Mouse (Mus musculus) hindbrain, embryonic 11.5 days (tissue): ENCODE results near the gene Atp5b. TPM values are rescaled to one million over a fixed set of nuclear protein-coding genes. Genes with fewer than 3 reads are reported as not detected.
"Not testable (repeated sequence)": the region's sequence is repeated elsewhere in the genome, so short reads cannot be mapped to it uniquely, and the experiment has no call there.

Experiments used
- ATAC-seq: fragments of 200-750 bp; cut with Nextera tagmentation; 2 replicates; pipeline ENCODE4 v1.8.0; 2017; ENCODE audit warnings: mild to moderate bottlenecking, moderate TSS enrichment, moderate library complexity; ENCODE audit not compliant: low FRiP score
- DNase-seq: peaks from one replicate; pipeline ENCODE4 v3.0.0-alpha.2; 2015; ENCODE audit warnings: low spot score
- H3K27ac ChIP-seq: fragments of 300-500 bp; sonication (generic); 2 replicates; pipeline ENCODE4 v1.5.1; 2014; ENCODE audit warnings: mild to moderate bottlenecking, low read depth, low read length
- H3K27me3 ChIP-seq: fragments of 300-500 bp; sonication (generic); 2 replicates; pipeline ENCODE4 v1.6.1; 2014; ENCODE audit warnings: mild to moderate bottlenecking, low read length, moderate library complexity, mixed read lengths; ENCODE audit not compliant: control insufficient read depth, insufficient read depth
- H3K36me3 ChIP-seq: fragments of 300-500 bp; sonication (generic); 2 replicates; pipeline ENCODE4 v1.6.1; 2014; ENCODE audit warnings: mild to moderate bottlenecking, low read length, moderate library complexity, mixed read lengths; ENCODE audit not compliant: control insufficient read depth, insufficient read depth
- H3K4me1 ChIP-seq: fragments of 300-500 bp; sonication (generic); replicated peaks from 2 replicates; pipeline ENCODE4 v1.6.1; 2014; ENCODE audit warnings: low read length, mixed read lengths; ENCODE audit not compliant: control insufficient read depth, insufficient read depth
- H3K4me2 ChIP-seq: fragments of 300-500 bp; sonication (generic); replicated peaks from 2 replicates; pipeline ENCODE4 v1.6.1; 2014; ENCODE audit warnings: mild to moderate bottlenecking, low read depth, low read length
- H3K4me3 ChIP-seq: fragments of 300-500 bp; sonication (generic); 2 replicates; pipeline ENCODE4 v1.5.1; 2014; ENCODE audit warnings: low read depth, low read length
- H3K9ac ChIP-seq: fragments of 300-500 bp; sonication (generic); 2 replicates; pipeline ENCODE4 v1.6.1; 2014; ENCODE audit warnings: low read depth, low read length
- H3K9me3 ChIP-seq: fragments of 300-500 bp; sonication (generic); 2 replicates; pipeline ENCODE4 v1.6.1; 2016; ENCODE audit warnings: low read length; ENCODE audit not compliant: control insufficient read depth
- WGBS: fragments of 180-500 bp; shearing (Covaris S2); extraction: QIAGEN DNeasy Blood & Tissue Kit; methylation state at CpG from one replicate; pipeline ENCODE4 v1.1.7; 2014; 5-methylcytosine and 5-hydroxymethylcytosine counted together
- polyA plus RNA-seq: library from polyadenylated mRNA; unstranded; fragments of >200 nt; fragmentation: Nextera tagmentation; extraction: Ambion mirVana; gene quantifications from 2 replicates; pipeline ENCODE4 v1.2.1, GENCODE M21; 2014

Gene Atp5b
- polyA plus RNA-seq, 1 experiment from 2014 or later: 2,416 TPM

DNA sequence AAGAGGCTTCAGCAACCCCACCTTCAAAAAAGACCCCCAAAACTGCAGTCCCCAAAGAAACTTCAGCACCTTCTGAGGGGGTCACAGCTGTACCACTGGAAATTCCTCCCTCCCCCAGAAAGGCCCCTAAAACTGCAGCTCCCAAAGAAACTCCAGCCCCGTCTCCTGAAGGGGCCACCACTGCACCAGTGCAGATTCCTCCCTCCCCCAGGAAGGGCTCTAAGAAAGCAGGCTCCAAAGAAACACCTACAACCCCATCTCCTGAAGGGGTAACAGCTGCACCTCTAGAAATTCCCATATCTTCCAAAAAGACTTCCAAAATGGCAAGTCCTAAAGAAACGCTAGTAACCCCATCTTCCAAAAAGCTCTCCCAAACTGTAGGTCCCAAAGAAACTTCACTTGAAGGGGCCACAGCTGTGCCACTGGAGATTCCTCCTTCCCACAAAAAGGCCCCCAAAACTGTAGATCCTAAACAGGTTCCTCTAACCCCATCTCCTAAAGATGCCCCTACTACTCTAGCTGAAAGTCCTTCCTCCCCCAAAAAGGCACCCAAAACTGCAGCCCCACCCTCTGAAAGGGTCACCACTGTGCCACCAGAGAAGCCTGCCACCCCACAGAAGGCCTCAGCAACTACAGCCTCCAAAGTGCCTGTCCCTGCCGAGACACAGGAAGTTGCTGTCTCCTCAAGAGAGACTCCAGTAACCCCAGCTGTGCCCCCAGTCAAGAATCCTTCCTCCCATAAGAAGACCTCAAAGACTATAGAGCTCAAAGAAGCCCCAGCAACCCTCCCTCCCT lies 39.8 kb upstream of the Atp5b start:
- H3K4me2 ChIP-seq: no peak overlapping the region
- no peak overlapping the region for H3K4me3 ChIP-seq
- DNase-seq: no peak
- H3K36me3 ChIP-seq: 0 out of 2 replicates have a peak, but pooled peaks cover 8% of the 10 kb centered on the region
- no peak overlapping the region for H3K9ac ChIP-seq
- no peak overlapping the region for H3K27ac ChIP-seq
- ATAC-seq: no peak
- no peaks in the 10 kb centered on the region for H3K9me3 ChIP-seq
- WGBS: 81% methylated on average over 3 of the region's 3 CpGs
- no peaks in the 10 kb centered on the region for H3K27me3 ChIP-seq
- H3K4me1 ChIP-seq: no peaks in the 10 kb centered on the region; the same call in 1 of the 2 replicates

DNA sequence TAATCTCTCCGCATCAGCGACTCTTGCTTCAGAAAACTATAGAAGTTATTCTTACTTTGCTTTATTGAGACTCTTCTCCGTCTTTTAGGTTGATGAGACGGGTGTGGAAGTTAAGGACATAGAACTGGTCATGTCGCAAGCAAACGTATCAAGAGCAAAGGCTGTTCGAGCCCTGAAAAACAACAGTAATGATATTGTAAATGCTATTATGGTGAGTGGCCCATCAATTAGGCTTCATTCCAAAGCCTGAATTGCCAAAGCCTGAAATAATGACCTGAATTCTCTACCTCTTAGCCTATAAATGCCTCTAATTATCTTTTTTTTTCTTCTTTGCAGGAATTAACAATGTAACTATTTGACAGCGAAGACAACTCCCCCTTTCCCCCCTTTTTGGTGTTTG lies 34.9 kb upstream of the Atp5b start:
- no peak overlapping the region for H3K4me3 ChIP-seq
- no peak overlapping the region for H3K9ac ChIP-seq
- peaks cover 14% of the 10 kb centered on the region for H3K36me3 ChIP-seq
- no peaks in the 10 kb centered on the region for H3K9me3 ChIP-seq
- H3K4me1 ChIP-seq: no peaks in the 10 kb centered on the region
- no peak overlapping the region for H3K27ac ChIP-seq
- DNase-seq: no peak
- 96% methylated on average over 8 of the region's 8 CpGs for WGBS
- ATAC-seq: no peak
- H3K4me2 ChIP-seq: no peak overlapping the region
- H3K27me3 ChIP-seq: no peaks in the 10 kb centered on the region

GRCm38 (mm10) chr10:128049741-128050140 lies 33.3 kb upstream of the Atp5b start:
- Histone ChIP-seq H3K27ac (no peak overlapping the region), H3K9me3 (no peaks in the 10 kb centered on the region), H3K4me2 (no peak overlapping the region), H3K4me1 (no peaks in the 10 kb centered on the region), H3K36me3 (peaks cover 14% of the 10 kb centered on the region), H3K27me3 (no peaks in the 10 kb centered on the region), H3K4me3 (no peak overlapping the region), H3K9ac (no peak overlapping the region)
- ATAC-seq: no peak
- WGBS: 96% methylated on average over 2 of the region's 2 CpGs
- DNase-seq: no peak

GRCm38 (mm10) chr10:128050355-128050754 lies 32.7 kb upstream of the Atp5b start:
- Histone ChIP-seq H3K27me3 (no peaks in the 10 kb centered on the region), H3K27ac (no peak overlapping the region), H3K4me1 (no peaks in the 10 kb centered on the region), H3K9ac (no peak overlapping the region), H3K9me3 (no peaks in the 10 kb centered on the region), H3K36me3 (peaks cover 14% of the 10 kb centered on the region), H3K4me3 (no peak overlapping the region), H3K4me2 (no peak overlapping the region)
- 85% methylated on average over 2 of the region's 2 CpGs for WGBS
- DNase-seq: no peak
- no peak for ATAC-seq

DNA sequence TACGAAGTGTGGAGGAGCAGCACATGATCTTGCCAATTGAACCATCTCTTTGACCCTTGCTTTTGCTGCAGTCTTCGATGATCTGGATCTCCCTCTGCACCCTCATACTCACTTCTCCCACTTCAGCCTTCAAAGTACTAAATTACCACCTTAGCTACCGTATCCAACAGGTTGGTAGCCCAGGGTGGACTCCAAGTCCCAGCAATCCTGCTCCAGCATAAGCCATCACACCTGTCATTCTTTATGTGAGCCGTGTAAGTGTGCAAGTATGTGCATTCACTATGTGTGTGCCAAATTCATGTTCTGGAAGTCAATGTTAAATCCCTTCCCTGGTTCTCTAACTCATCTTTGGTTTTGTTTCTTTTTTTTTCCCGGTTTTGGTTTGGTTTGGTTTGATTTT lies 31.5 kb upstream of the Atp5b start:
- Histone ChIP-seq H3K9ac (no peak overlapping the region), H3K4me3 (no peak overlapping the region), H3K4me2 (no peak overlapping the region), H3K36me3 (peaks cover 14% of the 10 kb centered on the region), H3K4me1 (no peaks in the 10 kb centered on the region), H3K9me3 (no peaks in the 10 kb centered on the region), H3K27me3 (no peaks in the 10 kb centered on the region), H3K27ac (no peak overlapping the region)
- WGBS: 95% methylated on average over 5 of the region's 5 CpGs
- ATAC-seq (no peak), DNase-seq (no peak)

- 100% methylated on average over 1 of the region's 2 CpGs for WGBS
- not testable (repeated sequence) for H3K4me3 ChIP-seq, H3K4me2 ChIP-seq, H3K9ac ChIP-seq, ATAC-seq, H3K9me3 ChIP-seq, H3K4me1 ChIP-seq, H3K27me3 ChIP-seq, DNase-seq, H3K27ac ChIP-seq
- H3K36me3 ChIP-seq: peaks cover 14% of the 10 kb centered on the region
These were observed 30.9 kb upstream of the Atp5b start for GRCm38 (mm10) chr10:128052136-128052535.

DNA sequence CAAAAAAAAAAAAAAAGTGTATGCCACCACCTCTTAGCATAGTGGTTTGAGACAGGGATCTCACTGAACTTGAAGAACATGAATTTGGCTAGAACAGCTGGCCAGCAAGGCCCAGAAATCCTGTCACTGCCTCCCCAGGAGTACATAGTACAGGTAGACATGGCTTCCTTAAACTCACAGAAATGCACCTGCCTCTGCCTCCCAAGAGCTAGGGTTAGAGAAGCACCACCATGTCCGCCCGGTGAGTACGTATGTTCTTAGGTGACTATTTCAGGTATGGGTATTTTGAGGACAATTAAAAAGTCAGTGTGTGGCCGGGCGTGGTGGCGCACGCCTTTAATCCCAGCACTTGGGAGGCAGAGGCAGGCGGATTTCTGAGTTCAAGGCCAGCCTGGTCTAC lies 30.1 kb upstream of the Atp5b start:
- peaks cover 14% of the 10 kb centered on the region for H3K36me3 ChIP-seq
- H3K4me3 ChIP-seq: no peak overlapping the region
- H3K4me1 ChIP-seq: no peaks in the 10 kb centered on the region
- H3K4me2 ChIP-seq: no peak overlapping the region
- H3K27me3 ChIP-seq: no peaks in the 10 kb centered on the region
- H3K27ac ChIP-seq: no peak overlapping the region
- DNase-seq: no peak
- ATAC-seq: no peak
- WGBS: 98% methylated on average over 8 of the region's 8 CpGs
- no peaks in the 10 kb centered on the region for H3K9me3 ChIP-seq
- H3K9ac ChIP-seq: no peak overlapping the region

DNA sequence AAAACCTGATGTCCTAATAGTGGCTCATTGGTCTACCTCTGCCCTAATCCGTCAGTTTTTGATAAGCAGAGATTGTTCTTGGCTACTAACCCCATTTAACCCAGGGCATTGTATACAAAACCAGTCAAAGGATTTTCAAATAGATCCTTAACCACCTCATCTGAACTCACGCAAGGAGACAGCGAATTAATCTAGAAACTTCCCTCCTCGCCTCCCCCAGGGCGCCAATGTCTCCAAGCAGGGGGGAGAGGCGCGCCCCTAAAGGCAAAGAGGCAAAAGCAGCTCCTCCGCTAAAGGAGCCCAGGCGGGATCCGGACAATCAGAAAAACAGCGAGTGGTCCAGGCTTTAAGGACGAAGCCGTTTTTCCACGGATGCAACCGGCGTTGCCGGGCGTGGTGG lies 24.9 kb upstream of the Atp5b start:
- H3K27me3 ChIP-seq: no peaks in the 10 kb centered on the region

DNA sequence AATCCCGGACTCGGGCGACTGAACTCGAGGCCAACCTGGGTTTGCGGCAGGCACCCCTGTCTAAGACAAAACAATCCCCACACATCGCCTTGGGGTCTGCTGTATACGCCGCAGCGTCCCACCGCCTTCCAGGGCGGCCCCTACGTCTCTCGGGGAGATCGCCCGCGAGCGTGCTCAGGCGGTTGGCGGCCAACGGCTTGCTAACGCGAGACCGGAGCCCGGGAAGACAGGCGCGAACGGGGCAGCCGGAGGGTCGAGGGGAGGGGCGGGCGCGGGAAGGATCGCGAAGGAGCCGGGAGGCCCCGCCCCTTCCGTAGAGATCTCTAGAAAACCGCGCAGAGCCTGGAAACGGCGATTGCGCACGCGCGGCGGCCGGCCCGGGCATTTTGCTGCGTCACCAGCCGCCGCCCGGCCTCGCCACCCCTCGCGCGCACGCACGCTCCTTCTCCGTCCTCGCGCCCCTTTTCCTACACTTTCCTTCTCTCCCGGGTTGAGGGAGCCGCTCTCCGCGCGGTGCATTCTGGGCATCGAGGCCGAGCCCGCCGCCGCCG lies 24.4 kb upstream of the Atp5b start, which contains the start of gene Ptges3:
Gene Ptges3, plus strand, starts transcription at position 354 of the 551 bp plus-strand sequence.
- H3K9me3 ChIP-seq: no peaks in the 10 kb centered on the region
- no peaks in the 10 kb centered on the region for H3K36me3 ChIP-seq
- peak within 1 kb of the TSS; percentile 91 for H3K4me2 ChIP-seq
- peak within 1 kb of the TSS; percentile 89 for H3K9ac ChIP-seq
- 1% methylated on average over 61 of the region's 72 CpGs for WGBS
- H3K27me3 ChIP-seq: no peaks in the 10 kb centered on the region
- peak within 1 kb of the TSS; percentile 98 for H3K27ac ChIP-seq
- ATAC-seq: peak; percentile 93
- peak; percentile 99 for DNase-seq
- H3K4me1 ChIP-seq: peaks cover 3% of the 10 kb centered on the region; the same call in 1 of the 2 replicates
- H3K4me3 ChIP-seq: peak within 1 kb of the TSS; percentile 88

More for the DNA sequence above, 24.9 kb upstream of the Atp5b start:
- Histone ChIP-seq H3K27ac (peak overlapping the region; percentile 98), H3K4me2 (peak overlapping the region; percentile 91), H3K36me3 (no peaks in the 10 kb centered on the region), H3K4me1 (peaks cover 3% of the 10 kb centered on the region; the same call in 1 of the 2 replicates), H3K9me3 (no peaks in the 10 kb centered on the region), H3K4me3 (peak overlapping the region; percentile 88), H3K9ac (peak overlapping the region; percentile 89)
- ATAC-seq: peak; percentile 1; the same call in 1 of the 2 replicates
- no peak for DNase-seq
- under 1% methylated on average over 18 of the region's 18 CpGs for WGBS
